Mouse (Mus musculus): ENCODE measurements around the gene Gusb.

Gene Gusb

GRCm38 (mm10) chr5:130023767-130024539 is 21.1 kb upstream of the Gusb start:
- peak; percentile 66 for DNase-seq (ENCODE audit: low read depth, low spot score)

- DNase-seq (ENCODE audit: low read depth, low spot score) = no peak
Measured at GRCm38 (mm10) chr5:130023067-130023766, 20.4 kb upstream of the Gusb start.

- DNase-seq (ENCODE audit: low read depth, low spot score) = no peak
Measured at GRCm38 (mm10) chr5:130022366-130022765, 19.5 kb upstream of the Gusb start.

- no peak for DNase-seq (ENCODE audit: low read depth, low spot score)
Measured at GRCm38 (mm10) chr5:130021361-130021966, 18.6 kb upstream of the Gusb start.

GRCm38 (mm10) chr5:130019461-130019860 is 16.6 kb upstream of the Gusb start:
- no peak for DNase-seq (ENCODE audit: low read depth, low spot score)

GRCm38 (mm10) chr5:130015104-130015503 is 12.3 kb upstream of the Gusb start:
- DNase-seq (ENCODE audit: low read depth, low spot score) = no peak

GRCm38 (mm10) chr5:130010961-130011360 is 8.1 kb upstream of the Gusb start:
- DNase-seq (ENCODE audit: low read depth, low spot score) = no peak

- DNase-seq (ENCODE audit: low read depth, low spot score) = no peak
Measured at GRCm38 (mm10) chr5:130009784-130010183, 6.9 kb upstream of the Gusb start.

- DNase-seq (ENCODE audit: low read depth, low spot score) = no peak
Measured at GRCm38 (mm10) chr5:130008034-130008590, 5.3 kb upstream of the Gusb start.

- no peak for DNase-seq (ENCODE audit: low read depth, low spot score)
Measured at GRCm38 (mm10) chr5:130007344-130007743, 4.5 kb upstream of the Gusb start.

GRCm38 (mm10) chr5:130003229-130003628 is 380 bp upstream of the Gusb start:
- no peak for DNase-seq (ENCODE audit: low read depth, low spot score)

GRCm38 (mm10) chr5:130001356-130001987 is 1.4 kb downstream of the Gusb start:
- no peak for DNase-seq (ENCODE audit: low read depth, low spot score)

- no peak for DNase-seq (ENCODE audit: low read depth, low spot score)
Measured at GRCm38 (mm10) chr5:130000735-130001134, 2.1 kb downstream of the Gusb start.

- DNase-seq (ENCODE audit: low read depth, low spot score) = no peak
Measured at GRCm38 (mm10) chr5:129999097-129999496, 3.8 kb downstream of the Gusb start.

- no peak for DNase-seq (ENCODE audit: low read depth, low spot score)
Measured at GRCm38 (mm10) chr5:129997700-129998099, 5.1 kb downstream of the Gusb start.

- no peak for DNase-seq (ENCODE audit: low read depth, low spot score)
Measured at GRCm38 (mm10) chr5:129994989-129995388, 7.9 kb downstream of the Gusb start.

- DNase-seq (ENCODE audit: low read depth, low spot score) = no peak
Measured at GRCm38 (mm10) chr5:129993374-129993773, 9.5 kb downstream of the Gusb start.

- no peak for DNase-seq (ENCODE audit: low read depth, low spot score)
Measured at GRCm38 (mm10) chr5:129991898-129992297, 11.0 kb downstream of the Gusb start.

- no peak for DNase-seq (ENCODE audit: low read depth, low spot score)
Measured at GRCm38 (mm10) chr5:129989376-129989775, 13.5 kb downstream of the Gusb start.

GRCm38 (mm10) chr5:129980216-129980615 is 22.6 kb downstream of the Gusb start:
- DNase-seq (ENCODE audit: low read depth, low spot score) = no peak

- DNase-seq (ENCODE audit: low read depth, low spot score) = no peak
Measured at GRCm38 (mm10) chr5:129978608-129979007, 24.2 kb downstream of the Gusb start.

- no peak for DNase-seq (ENCODE audit: low read depth, low spot score)
Measured at GRCm38 (mm10) chr5:129977768-129978167, 25.1 kb downstream of the Gusb start.
